In the genomic region with DNA sequence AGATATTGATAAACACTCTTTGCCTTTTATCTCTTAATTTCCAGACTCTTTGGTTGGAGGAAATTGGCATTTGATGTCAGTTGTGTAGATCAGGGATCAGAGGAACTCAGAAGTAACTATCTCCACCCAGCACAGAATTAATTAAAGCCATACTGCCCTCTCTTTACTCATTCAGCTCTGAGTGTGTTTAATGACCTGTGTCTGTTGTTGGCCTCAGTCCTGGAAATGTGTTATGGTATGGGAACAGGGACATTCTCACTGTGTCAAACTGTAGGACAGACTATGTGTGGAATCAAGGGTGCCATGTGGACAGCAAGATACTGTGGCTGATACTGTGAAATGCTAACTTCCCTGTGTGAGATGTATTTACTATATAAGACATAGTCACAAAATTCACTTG, we compare ENCODE assay signal across 28 mouse cellular contexts.
DNase-seq lines count a peak whose midpoint lies in the region; ATAC-seq and TF ChIP-seq lines count a peak whose summit lies in the region.
"Had no signal": no experiment of that assay in that cellular context is flagged by ENCODE, and none has a peak within 500 bp of the region (broad histone marks: within the 10 kb centered on the region; RNA-seq: fewer than 3 reads in every experiment).

No protein-coding gene starts in this region.

- DNase-seq in kidney, adult 2 months, result peak; percentile 39
- DNase-seq in kidney, adult 8-10 months, result no peak
- no peak for DNase-seq in kidney, postnatal 4 days
- peak; percentile 35 for DNase-seq in limb, embryonic 14.5 days (ENCODE audit: low spot score)
- no peak for DNase-seq in limb, embryonic 10.5 days (ENCODE audit: low spot score)
- DNase-seq: adrenal gland, postnatal 10 days; adrenal gland, postnatal 36 days; B cell, adult 2 months; cerebellum, adult 11 months; cerebellum, adult 2 months; cerebellum, adult 9-11 months; cerebellum, postnatal 25 days; forebrain, postnatal 0 days; gastrocnemius, postnatal 36 days; heart, adult 2 months; heart, postnatal 14 days; heart, postnatal 4 days had no signal

- no peak overlapping the region for H3K4me2 ChIP-seq in kidney, embryonic 16.5 days (replicated peaks; ENCODE audit: low read depth, low read length)
- H3K4me2 ChIP-seq in limb, embryonic 14.5 days (replicated peaks; ENCODE audit: low read depth, low read length, severe bottlenecking), result no peak overlapping the region
- H3K4me2 ChIP-seq: embryonic facial prominence, embryonic 12.5 days; embryonic facial prominence, embryonic 15.5 days; heart, embryonic 13.5 days; hindbrain, embryonic 14.5 days had no signal

- peak; percentile 85 for ATAC-seq in kidney, embryonic 16.5 days (ENCODE audit: low FRiP score, low TSS enrichment)
- ATAC-seq in limb, embryonic 14.5 days (ENCODE audit: low FRiP score, low read depth), result no peak
- ATAC-seq: forebrain, embryonic 14.5 days; forebrain, postnatal 0 days; hindbrain, postnatal 0 days; Patski had no signal

- H3K9me3 ChIP-seq in kidney, embryonic 16.5 days (ENCODE audit: low read length), result no peaks in the 10 kb centered on the region
- no peaks in the 10 kb centered on the region for H3K9me3 ChIP-seq in limb, embryonic 14.5 days (ENCODE audit: control insufficient read depth, low read length)
- no peaks in the 10 kb centered on the region for H3K9me3 ChIP-seq in limb, embryonic 10.5 days (replicated peaks)
- H3K9me3 ChIP-seq: embryonic facial prominence, embryonic 12.5 days; embryonic facial prominence, embryonic 15.5 days; G1E; heart, embryonic 10.5 days; heart, embryonic 13.5 days had no signal

- no peak overlapping the region for H3K4me3 ChIP-seq in kidney, adult 2 months (ENCODE audit: insufficient read depth, low read depth, low read length)
- H3K4me3 ChIP-seq in kidney, embryonic 16.5 days (ENCODE audit: low read length), result no peak overlapping the region
- no peak overlapping the region for H3K4me3 ChIP-seq in limb, embryonic 14.5 days (replicated peaks; ENCODE audit: low read length)
- no peak overlapping the region for H3K4me3 ChIP-seq in limb, embryonic 10.5 days
- H3K4me3 ChIP-seq: embryonic facial prominence, embryonic 12.5 days; embryonic facial prominence, embryonic 15.5 days; heart, adult 2 months; heart, embryonic 10.5 days; heart, embryonic 13.5 days had no signal

- H3K27ac ChIP-seq in kidney, adult 2 months (ENCODE audit: insufficient read depth, low read depth, low read length), result no peak overlapping the region
- no peak overlapping the region for H3K27ac ChIP-seq in kidney, embryonic 16.5 days (ENCODE audit: low read length)
- no peak overlapping the region for H3K27ac ChIP-seq in limb, embryonic 14.5 days (replicated peaks; ENCODE audit: low read depth, low read length)
- H3K27ac ChIP-seq in limb, embryonic 10.5 days, result no peak overlapping the region
- H3K27ac ChIP-seq: embryonic facial prominence, embryonic 12.5 days; embryonic facial prominence, embryonic 15.5 days; heart, adult 2 months; heart, embryonic 10.5 days; heart, embryonic 13.5 days; hindbrain, embryonic 14.5 days; hindbrain, postnatal 0 days had no signal

- H3K36me3 ChIP-seq in kidney, adult 2 months (ENCODE audit: control insufficient read depth, insufficient read depth, low read length), result no peaks in the 10 kb centered on the region
- no peaks in the 10 kb centered on the region for H3K36me3 ChIP-seq in kidney, embryonic 16.5 days (ENCODE audit: insufficient read depth, low read length)
- H3K36me3 ChIP-seq in limb, embryonic 14.5 days (ENCODE audit: control insufficient read depth, insufficient read depth, low read length), result no peaks in the 10 kb centered on the region
- no peaks in the 10 kb centered on the region for H3K36me3 ChIP-seq in limb, embryonic 10.5 days
- H3K36me3 ChIP-seq: embryonic facial prominence, embryonic 12.5 days; embryonic facial prominence, embryonic 15.5 days; G1E; heart, embryonic 10.5 days; heart, embryonic 13.5 days had no signal

- TF ChIP-seq CTCF in kidney, adult 2 months (conservative IDR thresholded peaks at IDR 0.05; ENCODE audit: insufficient read depth, insufficient read length, low read depth, low read length), result no peak

- H3K4me1 ChIP-seq in kidney, adult 2 months (ENCODE audit: control insufficient read depth, insufficient read depth, low read length), result no peaks in the 10 kb centered on the region
- peaks cover 8% of the 10 kb centered on the region; the same call in 1 of the 2 replicates for H3K4me1 ChIP-seq in kidney, embryonic 16.5 days (ENCODE audit: insufficient read depth, low read length)
- 0 out of 2 replicates have a peak, but pooled peaks cover 3% of the 10 kb centered on the region for H3K4me1 ChIP-seq in limb, embryonic 14.5 days (ENCODE audit: control insufficient read depth, insufficient read depth, low read length)
- 0 out of 2 replicates have a peak, but pooled peaks cover 6% of the 10 kb centered on the region for H3K4me1 ChIP-seq in limb, embryonic 10.5 days

- no peak overlapping the region for H3K9ac ChIP-seq in kidney, embryonic 16.5 days (replicated peaks; ENCODE audit: low read length)
- H3K9ac ChIP-seq in limb, embryonic 14.5 days (ENCODE audit: low read depth, low read length, severe bottlenecking), result no peak overlapping the region
- H3K9ac ChIP-seq: embryonic facial prominence, embryonic 12.5 days; embryonic facial prominence, embryonic 15.5 days; forebrain, postnatal 0 days; heart, embryonic 13.5 days; hindbrain, embryonic 14.5 days had no signal

- TF ChIP-seq POLR2A in kidney, adult 2 months (IDR thresholded peaks at IDR 0.05; ENCODE audit: low read depth, low read length), result no peak
- TF ChIP-seq POLR2A in limb, embryonic 14.5 days (IDR thresholded peaks at IDR 0.05; ENCODE audit: borderline replicate concordance, extremely low read depth, insufficient read depth, insufficient read length), result no peak

- no peaks in the 10 kb centered on the region; the same call in 1 of the 2 replicates for H3K27me3 ChIP-seq in kidney, adult 2 months (replicated peaks; ENCODE audit: control insufficient read depth, insufficient read depth, low read length)
- H3K27me3 ChIP-seq in kidney, embryonic 16.5 days (ENCODE audit: insufficient read depth, low read length), result no peaks in the 10 kb centered on the region
- no peaks in the 10 kb centered on the region for H3K27me3 ChIP-seq in limb, embryonic 14.5 days (ENCODE audit: control insufficient read depth, insufficient read depth, low read length)
- no peaks in the 10 kb centered on the region for H3K27me3 ChIP-seq in limb, embryonic 10.5 days (ENCODE audit: low read depth, poor library complexity, severe bottlenecking)
- H3K27me3 ChIP-seq: CH12.LX; embryonic facial prominence, embryonic 12.5 days; embryonic facial prominence, embryonic 15.5 days; heart, embryonic 13.5 days; Patski had no signal

Comparison
In these comparisons a context has a peak if more than half of its experiments do, and no peak if none do; other contexts are left out.
1. DNase-seq: peak in kidney, adult 2 months (single experiment) and limb, embryonic 14.5 days (single experiment); none in kidney, adult 8-10 months (0 of 2), kidney, postnatal 4 days (0 of 2) and limb, embryonic 10.5 days (single experiment).